Mouse (Mus musculus): ENCODE measurements around the gene Ppm1l. TPM values are rescaled to one million over a fixed set of nuclear protein-coding genes. Genes with fewer than 3 reads are reported as not detected.
A peak's percentile ranks its signal among the peaks of the same experiment; 100 is the strongest.

Ppm1l gene
- polyA plus RNA-seq, 1 experiment from 2014 or later, result 19.3 TPM

GRCm38 (mm10) chr3:69319061-69319720, 2.5 kb downstream of the Ppm1l start:
- no peak for ATAC-seq
- Histone ChIP-seq H3K4me2 (ENCODE audit: low read length) (peak overlapping the region; percentile 99), H3K9me3 (replicated peaks; ENCODE audit: control insufficient read depth, low read length, poor library complexity, severe bottlenecking) (no peaks in the 10 kb centered on the region), H3K27me3 (ENCODE audit: control insufficient read depth, insufficient read depth, low read depth, low read length) (no peaks in the 10 kb centered on the region), H3K27ac (ENCODE audit: low read length) (no peak overlapping the region), H3K4me1 (ENCODE audit: control insufficient read depth, insufficient read depth, low read length) (peaks cover 28% of the 10 kb centered on the region), H3K36me3 (ENCODE audit: control insufficient read depth, insufficient read depth, low read length) (no peaks in the 10 kb centered on the region), H3K4me3 (ENCODE audit: low read depth, low read length) (peak overlapping the region; percentile 86), H3K9ac (ENCODE audit: low read depth, low read length) (peak overlapping the region; percentile 87)
- WGBS, result 80% methylated on average over 6 of the region's 6 CpGs

- no peaks in the 10 kb centered on the region for H3K27me3 ChIP-seq (ENCODE audit: control insufficient read depth, insufficient read depth, low read depth, low read length)
- H3K36me3 ChIP-seq (ENCODE audit: control insufficient read depth, insufficient read depth, low read length), result no peaks in the 10 kb centered on the region
- WGBS, result 84% methylated on average over 3 of the region's 3 CpGs
- H3K9ac ChIP-seq (ENCODE audit: low read depth, low read length), result no peak overlapping the region
- H3K4me3 ChIP-seq (ENCODE audit: low read depth, low read length), result no peak overlapping the region
- no peak overlapping the region for H3K4me2 ChIP-seq (ENCODE audit: low read length)
- no peak overlapping the region for H3K27ac ChIP-seq (ENCODE audit: low read length)
- ATAC-seq, result no peak
- H3K4me1 ChIP-seq (ENCODE audit: control insufficient read depth, insufficient read depth, low read length), result peaks cover 14% of the 10 kb centered on the region
- no peaks in the 10 kb centered on the region; the same call in 1 of the 2 replicates for H3K9me3 ChIP-seq (replicated peaks; ENCODE audit: control insufficient read depth, low read length, poor library complexity, severe bottlenecking)
Observed at GRCm38 (mm10) chr3:69323982-69324381, 7.3 kb downstream of the Ppm1l start.

GRCm38 (mm10) chr3:69329910-69330309, 13.2 kb downstream of the Ppm1l start:
- H3K9ac ChIP-seq (ENCODE audit: low read depth, low read length), result no peak overlapping the region
- no peaks in the 10 kb centered on the region; the same call in 1 of the 2 replicates for H3K9me3 ChIP-seq (replicated peaks; ENCODE audit: control insufficient read depth, low read length, poor library complexity, severe bottlenecking)
- no peak overlapping the region for H3K27ac ChIP-seq (ENCODE audit: low read length)
- no peak overlapping the region for H3K4me3 ChIP-seq (ENCODE audit: low read depth, low read length)
- 73% methylated on average over 5 of the region's 5 CpGs for WGBS
- no peak overlapping the region for H3K4me2 ChIP-seq (ENCODE audit: low read length)
- peaks cover 3% of the 10 kb centered on the region; the same call in 1 of the 2 replicates for H3K4me1 ChIP-seq (ENCODE audit: control insufficient read depth, insufficient read depth, low read length)
- ATAC-seq, result no peak
- no peaks in the 10 kb centered on the region for H3K27me3 ChIP-seq (ENCODE audit: control insufficient read depth, insufficient read depth, low read depth, low read length)
- no peaks in the 10 kb centered on the region for H3K36me3 ChIP-seq (ENCODE audit: control insufficient read depth, insufficient read depth, low read length)

- no peak overlapping the region for H3K4me3 ChIP-seq (ENCODE audit: low read depth, low read length)
- no peak overlapping the region for H3K27ac ChIP-seq (ENCODE audit: low read length)
- no peak overlapping the region for H3K4me2 ChIP-seq (ENCODE audit: low read length)
- peaks cover 3% of the 10 kb centered on the region; the same call in 1 of the 2 replicates for H3K4me1 ChIP-seq (ENCODE audit: control insufficient read depth, insufficient read depth, low read length)
- 47% methylated on average over 9 of the region's 9 CpGs for WGBS
- H3K36me3 ChIP-seq (ENCODE audit: control insufficient read depth, insufficient read depth, low read length), result no peaks in the 10 kb centered on the region
- H3K9ac ChIP-seq (ENCODE audit: low read depth, low read length), result no peak overlapping the region
- no peak for ATAC-seq
- H3K9me3 ChIP-seq (replicated peaks; ENCODE audit: control insufficient read depth, low read length, poor library complexity, severe bottlenecking), result no peaks in the 10 kb centered on the region
- no peaks in the 10 kb centered on the region for H3K27me3 ChIP-seq (ENCODE audit: control insufficient read depth, insufficient read depth, low read depth, low read length)
Observed at GRCm38 (mm10) chr3:69333819-69334218, 17.2 kb downstream of the Ppm1l start.

GRCm38 (mm10) chr3:69340486-69340885, 23.8 kb downstream of the Ppm1l start:
- Histone ChIP-seq H3K27ac (ENCODE audit: low read length) (no peak overlapping the region), H3K4me3 (ENCODE audit: low read depth, low read length) (no peak overlapping the region), H3K4me2 (ENCODE audit: low read length) (no peak overlapping the region), H3K4me1 (ENCODE audit: control insufficient read depth, insufficient read depth, low read length) (no peaks in the 10 kb centered on the region), H3K9ac (ENCODE audit: low read depth, low read length) (no peak overlapping the region), H3K9me3 (replicated peaks; ENCODE audit: control insufficient read depth, low read length, poor library complexity, severe bottlenecking) (no peaks in the 10 kb centered on the region), H3K27me3 (ENCODE audit: control insufficient read depth, insufficient read depth, low read depth, low read length) (no peaks in the 10 kb centered on the region), H3K36me3 (ENCODE audit: control insufficient read depth, insufficient read depth, low read length) (no peaks in the 10 kb centered on the region)
- WGBS, result 83% methylated on average over 1 of the region's 1 CpGs
- ATAC-seq, result no peak

- Histone ChIP-seq H3K4me2 (ENCODE audit: low read length) (no peak overlapping the region), H3K9me3 (replicated peaks; ENCODE audit: control insufficient read depth, low read length, poor library complexity, severe bottlenecking) (no peaks in the 10 kb centered on the region), H3K27ac (ENCODE audit: low read length) (no peak overlapping the region), H3K9ac (ENCODE audit: low read depth, low read length) (no peak overlapping the region), H3K27me3 (ENCODE audit: control insufficient read depth, insufficient read depth, low read depth, low read length) (no peaks in the 10 kb centered on the region), H3K36me3 (ENCODE audit: control insufficient read depth, insufficient read depth, low read length) (no peaks in the 10 kb centered on the region), H3K4me1 (ENCODE audit: control insufficient read depth, insufficient read depth, low read length) (no peaks in the 10 kb centered on the region), H3K4me3 (ENCODE audit: low read depth, low read length) (no peak overlapping the region)
- no peak for ATAC-seq
Observed at GRCm38 (mm10) chr3:69340971-69341370, 24.3 kb downstream of the Ppm1l start.

- H3K27ac ChIP-seq (ENCODE audit: low read length), result no peak overlapping the region
Observed at GRCm38 (mm10) chr3:69341514-69341913, 24.9 kb downstream of the Ppm1l start.

GRCm38 (mm10) chr3:69342247-69342921, 25.7 kb downstream of the Ppm1l start:
- Histone ChIP-seq H3K4me1 (ENCODE audit: control insufficient read depth, insufficient read depth, low read length) (no peaks in the 10 kb centered on the region), H3K9me3 (replicated peaks; ENCODE audit: control insufficient read depth, low read length, poor library complexity, severe bottlenecking) (no peaks in the 10 kb centered on the region), H3K4me2 (ENCODE audit: low read length) (no peak overlapping the region), H3K27me3 (ENCODE audit: control insufficient read depth, insufficient read depth, low read depth, low read length) (no peaks in the 10 kb centered on the region), H3K36me3 (ENCODE audit: control insufficient read depth, insufficient read depth, low read length) (no peaks in the 10 kb centered on the region), H3K9ac (ENCODE audit: low read depth, low read length) (no peak overlapping the region), H3K4me3 (ENCODE audit: low read depth, low read length) (no peak overlapping the region), H3K27ac (ENCODE audit: low read length) (no peak overlapping the region)
- ATAC-seq, result no peak
- 77% methylated on average over 8 of the region's 8 CpGs for WGBS

More at GRCm38 (mm10) chr3:69341514-69341913, 24.9 kb downstream of the Ppm1l start:
- ATAC-seq, result no peak
- no peak overlapping the region for H3K4me2 ChIP-seq (ENCODE audit: low read length)
- no peaks in the 10 kb centered on the region for H3K4me1 ChIP-seq (ENCODE audit: control insufficient read depth, insufficient read depth, low read length)
- no peak overlapping the region for H3K4me3 ChIP-seq (ENCODE audit: low read depth, low read length)
- no peak overlapping the region for H3K9ac ChIP-seq (ENCODE audit: low read depth, low read length)
- WGBS, result 79% methylated on average over 8 of the region's 8 CpGs
- H3K36me3 ChIP-seq (ENCODE audit: control insufficient read depth, insufficient read depth, low read length), result no peaks in the 10 kb centered on the region
- H3K27me3 ChIP-seq (ENCODE audit: control insufficient read depth, insufficient read depth, low read depth, low read length), result no peaks in the 10 kb centered on the region
- no peaks in the 10 kb centered on the region for H3K9me3 ChIP-seq (replicated peaks; ENCODE audit: control insufficient read depth, low read length, poor library complexity, severe bottlenecking)

- H3K27me3 ChIP-seq (ENCODE audit: control insufficient read depth, insufficient read depth, low read depth, low read length), result no peaks in the 10 kb centered on the region
- H3K4me2 ChIP-seq (ENCODE audit: low read length), result no peak overlapping the region
- no peaks in the 10 kb centered on the region for H3K4me1 ChIP-seq (ENCODE audit: control insufficient read depth, insufficient read depth, low read length)
- 89% methylated on average over 10 of the region's 10 CpGs for WGBS
- ATAC-seq, result no peak
- H3K36me3 ChIP-seq (ENCODE audit: control insufficient read depth, insufficient read depth, low read length), result no peaks in the 10 kb centered on the region
- H3K27ac ChIP-seq (ENCODE audit: low read length), result no peak overlapping the region
- H3K9me3 ChIP-seq (replicated peaks; ENCODE audit: control insufficient read depth, low read length, poor library complexity, severe bottlenecking), result no peaks in the 10 kb centered on the region
- H3K9ac ChIP-seq (ENCODE audit: low read depth, low read length), result no peak overlapping the region
- no peak overlapping the region for H3K4me3 ChIP-seq (ENCODE audit: low read depth, low read length)
Observed at GRCm38 (mm10) chr3:69343124-69343523, 26.5 kb downstream of the Ppm1l start.
